In genomic region chr9:110131525-110132197, GRCm38 (mm10) we compare ENCODE assay signal across 8 mouse cellular contexts. TPM values are rescaled to one million over a fixed set of nuclear protein-coding genes. Genes with fewer than 3 reads are reported as not detected.
A peak's percentile ranks its signal among the peaks of the same experiment; 100 is the strongest.
DNase-seq lines count a peak whose midpoint lies in the region; ATAC-seq lines count a peak whose summit lies in the region.

No protein-coding gene starts in this region.

- ATAC-seq in inflammation-experienced regulatory T-cells, adult 6 months, result peak; percentile 95
- ATAC-seq in megakaryocyte-erythroid progenitor cell, adult 5-6 weeks (replicated peaks; ENCODE audit: low FRiP score, low TSS enrichment, poor library complexity, severe bottlenecking), result peak; percentile 96

- intact Hi-C loops in gastrocnemius, postnatal 14 days (cut with DNase I; ENCODE audit: low total_unique reads), result no loop called here
- intact Hi-C loops in left cerebral cortex, postnatal 10 days (cut with DNase I), result loop anchor here (10.0 kb wide), 1 partner anchor 163 kb away; no protein-coding TSS in a partner anchor

- DNase-seq in adrenal gland, adult (ENCODE audit: inconsistent age in 2 of 2, low spot score in 1 of 2), result peak; percentile 99 to 100
- DNase-seq in embryo, embryonic 10.5 days (ENCODE audit: low spot score), result peak; percentile 100
- peak; percentile 100 for DNase-seq in gastrocnemius, postnatal 14 days
- DNase-seq in left cerebral cortex, postnatal 10 days (ENCODE audit: extremely low spot score in 1 of 2, low spot score in 2 of 2), result peak; percentile 98 to 100
- peak; percentile 99 for DNase-seq in right cerebral cortex, postnatal 25 days
- DNase-seq in urinary bladder, postnatal 4 days (ENCODE audit: low spot score in 2 of 2), result peak; percentile 99 to 100

RNA-seq across cellular contexts. Expression of gene Dhx30, which starts 14.0 kb away (rescaled TPM):
- 10 to 100 TPM; 31.6 to 39.8 TPM for total RNA-seq in gastrocnemius, postnatal 14 days (2021)
- polyA plus RNA-seq in inflammation-experienced regulatory T-cells, adult 6 months (2017; shearing (Covaris generic)), result 100 to 1,000 TPM in 2 of 3 experiments, 10 to 100 TPM in 1; 70.5 to 107 (median 103) TPM
- total RNA-seq in left cerebral cortex, postnatal 10 days (2021), result 100 to 1,000 TPM; 144 to 153 TPM
- total RNA-seq in megakaryocyte-erythroid progenitor cell, adult 5-6 weeks (2014; fragmentation: Nextera tagmentation), result 137 TPM in 2 replicates
- total RNA-seq in megakaryocyte-erythroid progenitor cell, adult 5-6 weeks (2017), result 59.2 and 71.1 TPM in 2 replicates

RNA-seq across cellular contexts. Expression of gene Smarcc1, which starts 14.2 kb away (rescaled TPM):
- 10 to 100 TPM; 19.8 to 23.8 TPM for total RNA-seq in gastrocnemius, postnatal 14 days (2021)
- 10 to 100 TPM; 25.9 to 35.4 (median 26.2) TPM for polyA plus RNA-seq in inflammation-experienced regulatory T-cells, adult 6 months (2017; shearing (Covaris generic))
- total RNA-seq in left cerebral cortex, postnatal 10 days (2021), result 10 to 100 TPM; 72.1 to 74.1 TPM
- 120 and 133 TPM in 2 replicates for total RNA-seq in megakaryocyte-erythroid progenitor cell, adult 5-6 weeks (2014; fragmentation: Nextera tagmentation)
- 80.3 and 89.5 TPM in 2 replicates for total RNA-seq in megakaryocyte-erythroid progenitor cell, adult 5-6 weeks (2017)

Comparison
In these comparisons a context has a peak if more than half of its experiments do, and no peak if none do; other contexts are left out.
1. Peak in every context shown above with its lines: DNase-seq and ATAC-seq.